Mouse (Mus musculus) forebrain, embryonic 14.5 days (tissue): ENCODE results near the gene Cenpo. TPM values are rescaled to one million over a fixed set of nuclear protein-coding genes. Genes with fewer than 3 reads are reported as not detected.

Experiments used
- ATAC-seq: fragments of 200-750 bp; cut with Nextera tagmentation; 2 replicates; pipeline ENCODE4 v1.8.0; 2017; ENCODE audit warnings: mild to moderate bottlenecking, moderate library complexity
- DNase-seq: peaks from one replicate; pipeline ENCODE4 v3.0.0-alpha.2; 2015; ENCODE audit warnings: low spot score
- H3K27ac ChIP-seq: fragments of 300-500 bp; sonication (generic); 2 replicates; pipeline ENCODE4 v1.5.1; 2014; ENCODE audit warnings: low read depth, mild to moderate bottlenecking, control low read depth, low read length, moderate library complexity
- H3K27me3 ChIP-seq: fragments of 300-500 bp; sonication (generic); replicated peaks from 2 replicates; pipeline ENCODE4 v1.6.1; 2014; ENCODE audit warnings: low read length, control low read depth, mixed read lengths; ENCODE audit not compliant: control insufficient read depth, insufficient read depth
- H3K36me3 ChIP-seq: fragments of 300-500 bp; sonication (generic); 2 replicates; pipeline ENCODE4 v1.6.1; 2014; ENCODE audit warnings: low read length, control low read depth; ENCODE audit not compliant: control insufficient read depth, insufficient read depth
- H3K4me1 ChIP-seq: fragments of 300-500 bp; sonication (generic); 2 replicates; pipeline ENCODE4 v1.6.1; 2014; ENCODE audit warnings: antibody characterized with exemption, low read length, control low read depth; ENCODE audit not compliant: control insufficient read depth, insufficient read depth
- H3K4me2 ChIP-seq: fragments of 300-500 bp; sonication (generic); 2 replicates; pipeline ENCODE4 v1.6.1; 2014; ENCODE audit warnings: mild to moderate bottlenecking, control low read depth, low read length
- H3K4me3 ChIP-seq: fragments of 300-500 bp; sonication (generic); 2 replicates; pipeline ENCODE4 v1.5.1; 2014; ENCODE audit warnings: low read depth, low read length, control low read depth
- H3K9ac ChIP-seq: fragments of 300-500 bp; sonication (generic); 2 replicates; pipeline ENCODE4 v1.6.1; 2014; ENCODE audit warnings: mild to moderate bottlenecking, low read length, control low read depth, moderate library complexity
- H3K9me3 ChIP-seq: fragments of 300-500 bp; sonication (generic); replicated peaks from 2 replicates; pipeline ENCODE4 v1.6.1; 2016; ENCODE audit warnings: low read length, control low read depth, mixed read lengths; ENCODE audit not compliant: control insufficient read depth
- WGBS: fragments of 180-500 bp; shearing (Covaris S2); extraction: QIAGEN DNeasy Blood & Tissue Kit; methylation state at CpG from one replicate; pipeline ENCODE4 v1.1.7; 2014; 5-methylcytosine and 5-hydroxymethylcytosine counted together
- polyA plus RNA-seq: library from polyadenylated mRNA; unstranded; fragments of >200 nt; fragmentation: Nextera tagmentation; extraction: Ambion mirVana; gene quantifications from 2 replicates; pipeline ENCODE4 v1.2.1, GENCODE M21; 2014

Cenpo gene
- polyA plus RNA-seq, 1 experiment from 2014 or later = 8.9 TPM

DNA sequence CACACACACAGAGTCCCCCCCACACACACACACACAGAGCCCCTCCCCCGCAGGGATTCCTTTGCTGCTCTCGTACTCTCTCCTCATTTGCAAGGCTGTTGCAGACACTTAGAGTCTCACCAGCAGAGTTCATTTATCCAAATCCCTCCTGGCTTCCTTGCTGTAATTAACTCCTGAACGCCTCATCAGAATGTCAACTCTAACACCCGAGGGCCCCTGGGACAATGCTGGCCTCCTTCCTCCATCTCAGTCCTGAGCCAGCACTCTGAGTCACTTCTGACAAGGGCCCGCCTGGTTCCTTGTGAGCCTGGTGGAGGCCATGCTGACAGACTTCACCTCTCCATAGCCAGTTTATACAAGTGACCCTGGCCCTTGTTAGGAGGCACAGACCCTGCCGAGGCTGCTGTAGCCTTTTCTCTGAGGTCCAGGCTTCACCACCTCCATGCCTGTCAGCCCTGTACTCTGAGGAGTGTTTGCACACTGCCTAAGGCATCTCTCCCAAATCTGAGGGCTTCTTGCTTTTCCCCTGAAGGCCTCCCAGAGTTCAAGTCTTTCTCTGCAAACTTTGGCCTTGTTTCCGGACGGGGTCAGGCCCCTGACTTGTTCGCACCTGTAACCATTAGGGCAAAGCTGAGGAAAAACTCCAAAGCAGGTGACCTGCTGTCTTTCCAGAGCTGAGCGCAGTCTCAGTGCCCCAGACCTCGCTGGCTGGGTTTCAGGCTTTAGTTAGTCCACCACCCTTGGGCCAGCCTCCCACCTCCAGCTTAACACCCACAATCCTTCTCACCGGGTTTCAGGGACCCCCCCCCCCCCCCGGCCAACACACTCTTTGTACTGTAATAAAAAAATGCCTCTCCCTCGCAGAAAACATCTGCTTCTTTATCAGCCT is 45.7 kb downstream of the Cenpo start:
- H3K27ac ChIP-seq = no peak overlapping the region
- ATAC-seq (peak; percentile 83), DNase-seq (peak; percentile 71)
- no peak overlapping the region for H3K4me3 ChIP-seq
- WGBS = 30% methylated on average over 14 of the region's 14 CpGs
- H3K9ac ChIP-seq = no peak overlapping the region
- no peaks in the 10 kb centered on the region for H3K36me3 ChIP-seq
- 0 out of 2 replicates have a peak, but pooled peaks cover 4% of the 10 kb centered on the region for H3K4me1 ChIP-seq
- no peaks in the 10 kb centered on the region for H3K9me3 ChIP-seq
- H3K4me2 ChIP-seq = no peak overlapping the region
- no peaks in the 10 kb centered on the region for H3K27me3 ChIP-seq

DNA sequence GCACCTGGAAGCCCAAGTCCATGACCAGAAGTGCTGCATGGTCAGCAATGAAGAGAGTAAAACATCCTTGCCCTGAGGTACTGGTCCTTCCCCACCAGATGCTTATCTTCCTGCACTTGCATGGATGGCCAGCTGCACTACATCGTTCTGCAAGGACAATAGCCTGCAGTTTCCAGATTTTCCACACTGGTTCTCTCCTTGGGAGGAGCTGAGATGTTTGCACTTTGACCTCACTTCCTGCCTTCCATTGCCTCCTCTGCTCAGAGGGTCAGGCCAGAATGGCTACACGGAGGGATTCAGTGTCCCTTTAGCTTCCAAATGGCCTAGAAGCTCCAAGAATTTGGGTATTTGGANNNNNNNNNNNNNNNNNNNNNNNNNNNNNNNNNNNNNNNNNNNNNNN is 49.4 kb downstream of the Cenpo start:
- Histone ChIP-seq H3K27me3 (no peaks in the 10 kb centered on the region), H3K9ac (no peak overlapping the region), H3K4me2 (no peak overlapping the region), H3K27ac (no peak overlapping the region), H3K9me3 (no peaks in the 10 kb centered on the region), H3K36me3 (no peaks in the 10 kb centered on the region), H3K4me3 (no peak overlapping the region), H3K4me1 (0 out of 2 replicates have a peak, but pooled peaks cover 4% of the 10 kb centered on the region)
- DNase-seq (no peak), ATAC-seq (no peak)
- 83% methylated on average over 2 of the region's 2 CpGs for WGBS

DNA sequence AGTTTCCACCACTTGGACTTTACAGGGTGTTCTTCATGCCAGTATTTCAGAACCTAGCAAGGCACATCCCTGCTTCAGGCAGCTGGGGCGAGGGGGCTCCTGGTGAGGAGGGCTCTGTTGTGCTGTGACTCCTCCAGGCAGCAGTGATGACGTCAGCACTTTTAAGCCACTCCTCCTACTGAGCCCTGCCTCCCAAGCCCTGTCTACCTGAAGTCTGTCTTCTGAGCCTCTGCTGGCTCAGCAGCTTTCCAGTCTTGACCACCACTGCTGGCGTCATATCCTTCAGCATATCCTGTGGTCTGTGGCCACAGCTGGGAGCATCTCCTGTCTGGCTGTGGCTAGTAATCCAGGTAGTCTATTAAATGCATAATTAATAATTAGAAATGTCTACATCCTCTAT is 53.6 kb downstream of the Cenpo start:
- Histone ChIP-seq H3K27ac (no peak overlapping the region), H3K36me3 (no peaks in the 10 kb centered on the region), H3K27me3 (no peaks in the 10 kb centered on the region), H3K4me3 (no peak overlapping the region), H3K9ac (no peak overlapping the region), H3K9me3 (no peaks in the 10 kb centered on the region), H3K4me1 (peaks cover 4% of the 10 kb centered on the region; the same call in 1 of the 2 replicates), H3K4me2 (no peak overlapping the region)
- WGBS = 59% methylated on average over 3 of the region's 3 CpGs
- ATAC-seq = no peak
- DNase-seq = no peak

DNA sequence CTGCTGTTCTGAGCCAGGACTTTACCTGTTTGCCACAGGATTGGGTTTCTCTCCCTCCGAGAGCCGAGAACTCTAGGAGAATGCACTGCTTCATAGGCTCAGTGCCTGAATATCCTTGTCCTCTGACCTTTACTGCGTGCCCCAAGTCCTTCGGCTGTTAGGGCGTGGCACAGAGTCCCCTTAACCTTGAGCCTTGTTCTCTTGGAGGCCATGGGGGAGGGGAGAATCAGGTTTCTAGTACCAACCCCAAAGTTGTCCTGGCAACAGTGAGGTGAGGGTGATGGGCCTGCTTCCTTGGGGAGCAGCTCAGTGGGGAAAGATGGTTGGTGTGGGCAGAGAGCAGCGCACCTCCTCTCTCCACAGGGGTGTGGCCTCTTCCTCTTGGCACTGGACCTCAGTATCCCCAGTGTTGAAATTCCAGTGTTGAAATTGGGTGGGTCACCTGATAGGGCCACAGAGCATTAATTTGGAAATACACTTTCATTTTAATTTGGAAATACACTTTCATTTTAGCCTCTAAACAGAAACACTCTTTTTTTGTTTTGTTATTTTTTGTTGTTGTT is 54.3 kb downstream of the Cenpo start:
- 85% methylated on average over 6 of the region's 6 CpGs for WGBS
- Histone ChIP-seq H3K4me1 (peaks cover 4% of the 10 kb centered on the region; the same call in 1 of the 2 replicates), H3K9me3 (no peaks in the 10 kb centered on the region), H3K9ac (no peak overlapping the region), H3K36me3 (no peaks in the 10 kb centered on the region), H3K4me2 (no peak overlapping the region), H3K27me3 (no peaks in the 10 kb centered on the region), H3K27ac (no peak overlapping the region), H3K4me3 (no peak overlapping the region)
- ATAC-seq (no peak), DNase-seq (no peak)

DNA sequence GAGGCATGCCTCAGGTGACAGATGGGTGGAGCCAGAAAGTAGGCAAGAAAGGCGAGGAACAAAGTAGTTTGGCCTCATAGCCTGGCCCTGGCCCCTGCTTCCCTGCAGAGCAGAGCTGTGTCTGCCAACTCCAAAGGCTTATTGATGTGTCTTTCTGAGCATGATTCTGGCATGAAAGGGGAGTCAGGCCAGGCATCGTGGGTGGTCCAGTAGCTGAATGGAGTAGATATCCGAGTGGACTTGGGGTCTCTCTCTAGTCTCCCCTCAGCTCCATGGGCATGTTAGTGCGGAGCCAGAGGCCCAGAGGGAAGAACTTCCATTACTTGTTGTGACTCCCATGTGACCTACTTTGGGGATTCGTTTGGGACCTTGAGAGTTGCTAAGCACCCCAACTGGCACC is 55.3 kb downstream of the Cenpo start:
- H3K36me3 ChIP-seq = no peaks in the 10 kb centered on the region
- H3K27ac ChIP-seq = no peak overlapping the region
- 30% methylated on average over 5 of the region's 5 CpGs for WGBS
- H3K4me3 ChIP-seq = no peak overlapping the region
- no peak for DNase-seq
- H3K4me2 ChIP-seq = no peak overlapping the region
- no peaks in the 10 kb centered on the region for H3K27me3 ChIP-seq
- ATAC-seq = peak; percentile 15; the same call in 1 of the 2 replicates
- no peak overlapping the region for H3K9ac ChIP-seq
- H3K4me1 ChIP-seq = peaks cover 4% of the 10 kb centered on the region; the same call in 1 of the 2 replicates
- no peaks in the 10 kb centered on the region for H3K9me3 ChIP-seq

DNA sequence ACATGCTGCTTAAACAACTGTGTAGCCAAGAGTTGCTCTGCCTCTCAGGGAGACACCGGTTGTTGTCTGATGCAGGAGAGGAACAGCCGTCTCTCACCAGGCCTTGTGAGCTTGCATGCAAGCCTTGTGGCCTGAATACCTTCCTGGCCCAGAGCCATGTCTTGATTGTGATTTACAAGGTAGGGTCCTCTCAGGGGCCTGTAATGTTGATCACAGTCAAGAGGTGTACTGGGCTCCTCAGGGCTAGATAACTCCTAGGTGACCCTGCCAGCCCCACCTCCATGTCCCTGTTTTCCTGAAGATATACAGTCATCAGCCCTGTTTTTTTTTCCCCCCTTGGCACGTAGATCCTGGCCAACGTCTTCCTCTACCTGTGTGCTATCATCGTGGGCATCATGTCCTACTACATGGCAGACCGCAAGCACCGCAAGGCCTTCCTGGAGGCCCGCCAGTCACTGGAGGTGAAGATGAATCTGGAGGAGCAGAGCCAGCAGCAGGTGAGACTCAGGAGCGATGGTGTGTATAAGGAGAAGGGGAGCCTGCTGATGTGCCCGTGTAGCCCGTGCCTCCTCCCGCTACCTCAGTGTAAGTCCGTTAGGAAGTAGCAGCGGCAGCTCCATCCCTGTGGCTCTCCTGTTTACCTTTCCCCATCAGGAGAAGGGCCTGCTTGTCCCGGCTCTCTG is 60.8 kb downstream of the Cenpo start:
- H3K4me3 ChIP-seq = no peak overlapping the region
- ATAC-seq = no peak

DNA sequence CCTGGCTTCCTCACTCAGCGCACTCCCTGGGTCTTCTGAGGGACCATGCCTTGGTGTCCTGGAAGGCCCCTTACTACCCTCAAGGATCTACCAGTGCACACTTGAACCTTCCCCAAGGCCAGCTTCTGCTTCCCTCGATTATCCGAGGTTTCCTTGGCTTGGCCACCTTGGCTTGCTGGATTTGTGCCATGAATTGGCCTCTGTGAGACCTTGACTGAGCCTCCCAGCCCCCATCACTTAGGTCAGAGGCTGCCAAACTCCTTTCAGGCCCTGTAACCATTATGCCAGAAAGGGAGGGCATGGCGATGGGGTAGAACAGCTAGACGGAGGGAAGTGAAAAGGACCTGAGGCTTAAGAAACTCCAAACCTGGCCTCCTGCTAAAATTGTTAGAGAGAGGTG is 64.5 kb downstream of the Cenpo start:
- Histone ChIP-seq H3K9ac (no peak overlapping the region), H3K4me3 (no peak overlapping the region), H3K27me3 (no peaks in the 10 kb centered on the region), H3K9me3 (no peaks in the 10 kb centered on the region), H3K36me3 (no peaks in the 10 kb centered on the region), H3K4me2 (no peak overlapping the region), H3K4me1 (no peaks in the 10 kb centered on the region), H3K27ac (no peak overlapping the region)
- WGBS = 66% methylated on average over 5 of the region's 5 CpGs
- DNase-seq = no peak
- no peak for ATAC-seq

More for the DNA sequence above, 60.8 kb downstream of the Cenpo start:
- Histone ChIP-seq H3K9me3 (no peaks in the 10 kb centered on the region), H3K27me3 (no peaks in the 10 kb centered on the region), H3K4me1 (no peaks in the 10 kb centered on the region), H3K4me2 (no peak overlapping the region), H3K36me3 (no peaks in the 10 kb centered on the region), H3K9ac (no peak overlapping the region), H3K27ac (no peak overlapping the region)
- 87% methylated on average over 15 of the region's 15 CpGs for WGBS
- no peak for DNase-seq

DNA sequence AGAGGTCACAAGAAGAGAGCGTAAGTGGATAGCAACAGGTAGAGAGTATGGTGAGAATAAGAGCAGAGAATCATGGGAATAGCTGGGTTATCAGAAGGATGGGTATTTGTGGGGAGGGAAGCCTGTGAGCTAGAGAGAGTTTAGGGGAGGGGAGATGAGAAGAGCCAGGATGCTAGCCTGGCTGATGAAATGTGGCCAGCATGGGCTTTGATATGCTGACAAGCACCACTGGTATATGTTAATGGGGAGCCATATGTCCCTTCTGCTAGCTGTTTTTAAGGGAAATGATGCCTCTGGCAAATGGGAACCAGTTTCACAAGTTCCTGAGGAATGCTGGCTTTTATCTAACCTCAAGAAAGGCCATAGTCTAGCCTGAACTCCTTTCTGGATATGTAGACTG is 65.0 kb downstream of the Cenpo start:
- Histone ChIP-seq H3K4me3 (no peak overlapping the region), H3K9ac (no peak overlapping the region), H3K4me2 (no peak overlapping the region), H3K36me3 (no peaks in the 10 kb centered on the region), H3K27me3 (no peaks in the 10 kb centered on the region), H3K9me3 (no peaks in the 10 kb centered on the region), H3K27ac (no peak overlapping the region), H3K4me1 (no peaks in the 10 kb centered on the region)
- peak; percentile 65; the same call in 1 of the 2 replicates for ATAC-seq
- WGBS = 100% methylated on average over 1 of the region's 1 CpGs
- DNase-seq = peak; percentile 58
